Mouse (Mus musculus): Measurements from ENCODE around the gene H2afj. TPM values are rescaled to one million over a fixed set of nuclear protein-coding genes. Genes with fewer than 3 reads are reported as not detected.

The H2afj gene
- polyA plus RNA-seq, 1 experiment from 2014 or later = 89.1 TPM

DNA sequence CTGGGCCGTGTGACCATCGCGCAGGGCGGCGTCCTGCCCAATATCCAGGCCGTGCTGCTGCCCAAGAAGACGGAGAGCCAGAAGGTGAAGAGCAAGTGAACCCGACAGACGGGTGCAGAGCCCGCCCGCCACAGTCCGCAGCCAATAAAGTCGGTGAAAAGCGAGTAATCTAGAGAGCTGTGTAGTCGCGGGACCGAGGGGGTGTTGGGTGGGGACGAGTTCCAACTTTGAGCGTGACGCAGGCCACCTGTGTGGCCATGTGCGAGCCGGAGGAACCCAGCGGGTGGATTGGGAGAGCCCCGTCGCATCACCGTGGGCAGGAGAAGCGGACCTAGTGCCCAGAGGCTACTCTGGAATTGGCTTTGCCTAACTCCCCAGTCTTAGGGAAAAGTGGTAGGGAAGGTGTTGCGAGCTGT lies 595 bp downstream of the H2afj start:
- peak overlapping the region; percentile 93 for H3K4me2 ChIP-seq (ENCODE audit: low read depth, low read length)
- no peaks in the 10 kb centered on the region for H3K9me3 ChIP-seq (replicated peaks; ENCODE audit: control insufficient read depth, low read length)
- under 1% methylated on average over 28 of the region's 28 CpGs for WGBS
- H3K36me3 ChIP-seq (replicated peaks; ENCODE audit: control insufficient read depth, insufficient read depth, low read depth, low read length) = peaks cover 4% of the 10 kb centered on the region; the same call in 1 of the 2 replicates
- no peak overlapping the region for H3K27ac ChIP-seq (replicated peaks; ENCODE audit: low read depth, low read length)
- H3K4me3 ChIP-seq (ENCODE audit: low read depth, low read length) = peak overlapping the region; percentile 63
- no peak for DNase-seq (ENCODE audit: low spot score)
- ATAC-seq (replicated peaks; ENCODE audit: insufficient number of reproducible peaks, low FRiP score, low TSS enrichment, low read depth) = no peak
- H3K9ac ChIP-seq (replicated peaks; ENCODE audit: low read length) = peak overlapping the region; percentile 58
- H3K27me3 ChIP-seq (ENCODE audit: control insufficient read depth, insufficient read depth, low read length) = no peaks in the 10 kb centered on the region
- H3K4me1 ChIP-seq (ENCODE audit: control insufficient read depth, insufficient read depth, low read length) = no peaks in the 10 kb centered on the region

DNA sequence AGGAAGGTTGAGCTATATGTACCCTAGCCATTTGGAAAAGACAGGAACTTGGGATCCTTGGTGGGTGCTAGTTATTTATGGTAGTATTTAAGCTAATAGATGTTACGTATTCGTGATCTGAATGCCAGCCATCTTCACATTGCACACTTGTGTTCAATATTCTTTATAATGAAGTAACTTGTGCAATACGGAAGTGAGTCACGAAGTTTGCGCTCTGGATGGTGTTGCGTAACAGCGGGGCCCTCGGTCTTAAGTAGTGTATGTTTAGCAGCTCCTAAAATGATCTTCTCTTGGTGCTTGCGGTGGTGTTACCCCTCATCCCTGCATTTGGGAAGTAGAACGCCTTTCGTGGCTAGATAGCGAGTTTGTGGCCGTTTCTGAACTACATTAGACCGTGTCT lies 1.0 kb downstream of the H2afj start:
- Histone ChIP-seq H3K9me3 (replicated peaks; ENCODE audit: control insufficient read depth, low read length) (no peaks in the 10 kb centered on the region), H3K4me3 (ENCODE audit: low read depth, low read length) (peak overlapping the region; percentile 63), H3K27ac (replicated peaks; ENCODE audit: low read depth, low read length) (no peak overlapping the region), H3K4me2 (ENCODE audit: low read depth, low read length) (peak overlapping the region; percentile 93), H3K4me1 (ENCODE audit: control insufficient read depth, insufficient read depth, low read length) (no peaks in the 10 kb centered on the region), H3K36me3 (replicated peaks; ENCODE audit: control insufficient read depth, insufficient read depth, low read depth, low read length) (peaks cover 5% of the 10 kb centered on the region), H3K9ac (replicated peaks; ENCODE audit: low read length) (peak overlapping the region; percentile 58), H3K27me3 (ENCODE audit: control insufficient read depth, insufficient read depth, low read length) (no peaks in the 10 kb centered on the region)
- DNase-seq (ENCODE audit: low spot score) = peak; percentile 19
- 30% methylated on average over 14 of the region's 14 CpGs for WGBS
- ATAC-seq (replicated peaks; ENCODE audit: insufficient number of reproducible peaks, low FRiP score, low TSS enrichment, low read depth) = no peak

DNA sequence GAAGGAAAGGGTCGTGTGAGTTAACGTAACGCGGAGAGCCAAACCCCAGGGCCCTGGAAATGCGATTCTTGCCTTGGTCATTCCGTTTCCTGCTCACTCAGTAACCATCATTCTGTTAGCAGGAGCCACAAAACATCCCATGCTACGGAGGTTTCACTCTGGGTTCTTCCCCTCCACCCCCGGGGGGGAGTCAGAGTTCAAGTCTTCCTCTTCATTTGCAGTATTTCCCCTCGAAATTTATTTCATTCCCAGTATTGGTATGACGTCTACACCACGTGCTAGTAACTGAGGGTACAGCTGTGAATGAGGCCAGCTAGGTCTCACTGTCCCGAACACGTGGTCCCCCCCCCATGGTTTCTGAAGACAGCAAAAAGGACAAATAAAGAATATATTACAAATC lies 1.6 kb downstream of the H2afj start:
- Histone ChIP-seq H3K4me3 (ENCODE audit: low read depth, low read length) (no peak overlapping the region), H3K9ac (replicated peaks; ENCODE audit: low read length) (no peak overlapping the region), H3K27me3 (ENCODE audit: control insufficient read depth, insufficient read depth, low read length) (no peaks in the 10 kb centered on the region), H3K36me3 (replicated peaks; ENCODE audit: control insufficient read depth, insufficient read depth, low read depth, low read length) (peaks cover 10% of the 10 kb centered on the region), H3K4me1 (ENCODE audit: control insufficient read depth, insufficient read depth, low read length) (no peaks in the 10 kb centered on the region), H3K9me3 (replicated peaks; ENCODE audit: control insufficient read depth, low read length) (no peaks in the 10 kb centered on the region), H3K4me2 (ENCODE audit: low read depth, low read length) (peak overlapping the region; percentile 93), H3K27ac (replicated peaks; ENCODE audit: low read depth, low read length) (no peak overlapping the region)
- ATAC-seq (replicated peaks; ENCODE audit: insufficient number of reproducible peaks, low FRiP score, low TSS enrichment, low read depth) (no peak), DNase-seq (ENCODE audit: low spot score) (no peak)
- 68% methylated on average over 13 of the region's 13 CpGs for WGBS

DNA sequence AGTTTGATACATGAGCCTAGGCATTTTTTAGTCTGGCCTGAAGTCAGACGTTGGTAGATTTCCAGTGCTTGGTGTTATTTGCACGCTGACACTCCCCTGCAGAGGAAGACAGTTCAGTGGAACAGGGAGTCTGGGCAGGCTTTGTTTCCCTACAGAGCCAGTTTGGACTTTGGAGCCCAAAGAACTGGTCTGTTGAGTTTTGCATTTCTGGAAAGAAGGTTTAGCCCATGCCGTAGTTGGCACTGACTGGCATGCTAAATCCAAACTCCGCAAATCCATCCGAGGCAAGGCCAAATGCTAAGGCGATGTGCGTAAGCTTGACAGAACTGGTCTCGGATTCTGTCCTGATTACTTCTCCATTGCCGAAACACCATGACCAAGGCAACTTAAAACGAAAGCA lies 3.2 kb downstream of the H2afj start:
- no peaks in the 10 kb centered on the region for H3K4me1 ChIP-seq (ENCODE audit: control insufficient read depth, insufficient read depth, low read length)
- no peak overlapping the region for H3K4me3 ChIP-seq (ENCODE audit: low read depth, low read length)

GRCm38 (mm10) chr6:136813117-136813516 lies 5.1 kb downstream of the H2afj start:
- H3K4me1 ChIP-seq (ENCODE audit: control insufficient read depth, insufficient read depth, low read length) = no peaks in the 10 kb centered on the region
- H3K4me3 ChIP-seq (ENCODE audit: low read depth, low read length) = no peak overlapping the region
- H3K27me3 ChIP-seq (ENCODE audit: control insufficient read depth, insufficient read depth, low read length) = no peaks in the 10 kb centered on the region
- H3K9ac ChIP-seq (replicated peaks; ENCODE audit: low read length) = no peak overlapping the region
- 54% methylated on average over 4 of the region's 4 CpGs for WGBS
- H3K9me3 ChIP-seq (replicated peaks; ENCODE audit: control insufficient read depth, low read length) = no peaks in the 10 kb centered on the region
- no peak overlapping the region for H3K27ac ChIP-seq (replicated peaks; ENCODE audit: low read depth, low read length)
- DNase-seq (ENCODE audit: low spot score) (peak; percentile 21), ATAC-seq (replicated peaks; ENCODE audit: insufficient number of reproducible peaks, low FRiP score, low TSS enrichment, low read depth) (no peak)
- H3K4me2 ChIP-seq (ENCODE audit: low read depth, low read length) = no peak overlapping the region
- peaks cover 26% of the 10 kb centered on the region for H3K36me3 ChIP-seq (replicated peaks; ENCODE audit: control insufficient read depth, insufficient read depth, low read depth, low read length)

More for the DNA sequence above, 3.2 kb downstream of the H2afj start:
- Histone ChIP-seq H3K4me2 (ENCODE audit: low read depth, low read length) (no peak overlapping the region), H3K9ac (replicated peaks; ENCODE audit: low read length) (no peak overlapping the region), H3K36me3 (replicated peaks; ENCODE audit: control insufficient read depth, insufficient read depth, low read depth, low read length) (peaks cover 19% of the 10 kb centered on the region), H3K27ac (replicated peaks; ENCODE audit: low read depth, low read length) (no peak overlapping the region), H3K9me3 (replicated peaks; ENCODE audit: control insufficient read depth, low read length) (no peaks in the 10 kb centered on the region), H3K27me3 (ENCODE audit: control insufficient read depth, insufficient read depth, low read length) (no peaks in the 10 kb centered on the region)
- ATAC-seq (replicated peaks; ENCODE audit: insufficient number of reproducible peaks, low FRiP score, low TSS enrichment, low read depth) (no peak), DNase-seq (ENCODE audit: low spot score) (no peak)
- 90% methylated on average over 10 of the region's 10 CpGs for WGBS

GRCm38 (mm10) chr6:136815381-136815780 lies 7.3 kb downstream of the H2afj start:
- 95% methylated on average over 7 of the region's 7 CpGs for WGBS
- peaks cover 30% of the 10 kb centered on the region for H3K36me3 ChIP-seq (replicated peaks; ENCODE audit: control insufficient read depth, insufficient read depth, low read depth, low read length)

DNA sequence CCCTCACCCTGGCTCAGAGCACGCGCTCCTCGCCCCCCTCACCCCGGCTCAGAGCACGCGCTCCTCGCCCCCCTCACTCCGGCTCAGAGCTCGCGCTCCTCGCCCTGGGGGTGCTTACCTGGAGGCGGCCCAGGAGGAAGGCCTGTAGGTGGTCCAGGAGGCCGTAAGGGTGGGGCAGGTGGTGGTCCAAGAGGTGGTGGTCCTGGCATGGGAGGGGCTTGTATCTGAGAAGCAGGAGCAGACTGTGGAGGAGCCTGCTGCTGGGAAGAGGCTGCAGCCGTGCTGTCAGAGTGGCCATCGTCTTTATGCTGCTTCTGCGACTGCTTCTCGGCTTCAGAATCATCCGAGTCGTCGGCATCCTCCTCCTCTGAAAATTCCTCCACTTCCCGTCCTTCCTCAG lies 8.8 kb downstream of the H2afj start:
- H3K27ac ChIP-seq (replicated peaks; ENCODE audit: low read depth, low read length) = no peak overlapping the region
- no peak overlapping the region for H3K4me2 ChIP-seq (ENCODE audit: low read depth, low read length)
- DNase-seq (ENCODE audit: low spot score) (no peak), ATAC-seq (replicated peaks; ENCODE audit: insufficient number of reproducible peaks, low FRiP score, low TSS enrichment, low read depth) (no peak)
- H3K9me3 ChIP-seq (replicated peaks; ENCODE audit: control insufficient read depth, low read length) = no peaks in the 10 kb centered on the region
- peaks cover 36% of the 10 kb centered on the region for H3K36me3 ChIP-seq (replicated peaks; ENCODE audit: control insufficient read depth, insufficient read depth, low read depth, low read length)
- WGBS = 90% methylated on average over 19 of the region's 21 CpGs
- no peaks in the 10 kb centered on the region for H3K4me1 ChIP-seq (ENCODE audit: control insufficient read depth, insufficient read depth, low read length)
- H3K9ac ChIP-seq (replicated peaks; ENCODE audit: low read length) = no peak overlapping the region
- no peak overlapping the region for H3K4me3 ChIP-seq (ENCODE audit: low read depth, low read length)
- H3K27me3 ChIP-seq (ENCODE audit: control insufficient read depth, insufficient read depth, low read length) = no peaks in the 10 kb centered on the region

More at GRCm38 (mm10) chr6:136815381-136815780, 7.3 kb downstream of the H2afj start:
- H3K9me3 ChIP-seq (replicated peaks; ENCODE audit: control insufficient read depth, low read length) = no peaks in the 10 kb centered on the region
- H3K27ac ChIP-seq (replicated peaks; ENCODE audit: low read depth, low read length) = no peak overlapping the region
- H3K27me3 ChIP-seq (ENCODE audit: control insufficient read depth, insufficient read depth, low read length) = no peaks in the 10 kb centered on the region
- no peak overlapping the region for H3K4me3 ChIP-seq (ENCODE audit: low read depth, low read length)
- no peaks in the 10 kb centered on the region for H3K4me1 ChIP-seq (ENCODE audit: control insufficient read depth, insufficient read depth, low read length)
- H3K9ac ChIP-seq (replicated peaks; ENCODE audit: low read length) = no peak overlapping the region
- H3K4me2 ChIP-seq (ENCODE audit: low read depth, low read length) = no peak overlapping the region
- no peak for ATAC-seq (replicated peaks; ENCODE audit: insufficient number of reproducible peaks, low FRiP score, low TSS enrichment, low read depth)
- DNase-seq (ENCODE audit: low spot score) = no peak

DNA sequence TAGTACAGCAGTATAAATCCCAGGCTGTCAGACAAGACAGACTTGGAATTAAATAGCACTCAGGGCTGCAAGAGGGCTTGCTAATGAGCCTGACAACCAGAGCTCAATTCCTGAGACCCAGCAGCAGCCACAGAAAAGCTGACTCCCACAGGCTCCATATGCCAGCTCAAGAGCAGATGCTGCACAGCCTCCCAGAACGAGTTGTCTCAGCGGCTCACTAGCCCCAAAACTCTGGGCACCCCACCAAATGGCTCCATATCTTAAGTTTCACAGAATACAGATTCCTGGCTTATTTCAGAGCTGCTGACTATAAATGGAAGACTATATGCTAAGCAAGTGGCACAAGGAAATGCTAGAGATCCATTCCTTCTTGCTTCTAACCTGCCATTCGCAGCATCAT lies 9.5 kb downstream of the H2afj start:
- H3K4me1 ChIP-seq (ENCODE audit: control insufficient read depth, insufficient read depth, low read length) = no peaks in the 10 kb centered on the region
- no peak overlapping the region for H3K4me3 ChIP-seq (ENCODE audit: low read depth, low read length)
- H3K27ac ChIP-seq (replicated peaks; ENCODE audit: low read depth, low read length) = no peak overlapping the region
- WGBS = 94% methylated on average over 3 of the region's 3 CpGs
- H3K36me3 ChIP-seq (replicated peaks; ENCODE audit: control insufficient read depth, insufficient read depth, low read depth, low read length) = peaks cover 34% of the 10 kb centered on the region
- H3K9ac ChIP-seq (replicated peaks; ENCODE audit: low read length) = no peak overlapping the region
- no peak overlapping the region for H3K4me2 ChIP-seq (ENCODE audit: low read depth, low read length)
- ATAC-seq (replicated peaks; ENCODE audit: insufficient number of reproducible peaks, low FRiP score, low TSS enrichment, low read depth) = no peak
- H3K27me3 ChIP-seq (ENCODE audit: control insufficient read depth, insufficient read depth, low read length) = no peaks in the 10 kb centered on the region
- no peaks in the 10 kb centered on the region for H3K9me3 ChIP-seq (replicated peaks; ENCODE audit: control insufficient read depth, low read length)
- no peak for DNase-seq (ENCODE audit: low spot score)
